Mouse (Mus musculus): ENCODE data around the gene Pir.

- TF ChIP-seq CTCF (conservative IDR thresholded peaks at IDR 0.05 in 1 of 2, IDR thresholded peaks at IDR 0.05 in 1 of 2; ENCODE audit: low read depth in 2 of 2, low read length in 2 of 2): no peak
- no peak for TF ChIP-seq RCOR1 (conservative IDR thresholded peaks at IDR 0.05; ENCODE audit: low read depth, low read length)
- no peak for TF ChIP-seq NRF1 (IDR thresholded peaks at IDR 0.05; ENCODE audit: low read depth, low read length)
- TF ChIP-seq UBTF (IDR thresholded peaks at IDR 0.05; ENCODE audit: low read depth, low read length): no peak
- TF ChIP-seq TBP (conservative IDR thresholded peaks at IDR 0.05; ENCODE audit: low read depth, low read length): no peak
- TF ChIP-seq MAFK (IDR thresholded peaks at IDR 0.05; ENCODE audit: insufficient replicate concordance, low read length): no peak
- no peak for TF ChIP-seq CHD1 (IDR thresholded peaks at IDR 0.05; ENCODE audit: low read depth, low read length)
Measured at GRCm38 (mm10) chrX:164394091-164394490, 124.9 kb downstream of the Pir start.
